Mouse (Mus musculus): ENCODE data around the gene Hlx. TPM values are rescaled to one million over a fixed set of nuclear protein-coding genes. Genes with fewer than 3 reads are reported as not detected.

The Hlx gene
- polyA plus RNA-seq, 1 experiment from 2014 or later = 20.2 TPM

DNA sequence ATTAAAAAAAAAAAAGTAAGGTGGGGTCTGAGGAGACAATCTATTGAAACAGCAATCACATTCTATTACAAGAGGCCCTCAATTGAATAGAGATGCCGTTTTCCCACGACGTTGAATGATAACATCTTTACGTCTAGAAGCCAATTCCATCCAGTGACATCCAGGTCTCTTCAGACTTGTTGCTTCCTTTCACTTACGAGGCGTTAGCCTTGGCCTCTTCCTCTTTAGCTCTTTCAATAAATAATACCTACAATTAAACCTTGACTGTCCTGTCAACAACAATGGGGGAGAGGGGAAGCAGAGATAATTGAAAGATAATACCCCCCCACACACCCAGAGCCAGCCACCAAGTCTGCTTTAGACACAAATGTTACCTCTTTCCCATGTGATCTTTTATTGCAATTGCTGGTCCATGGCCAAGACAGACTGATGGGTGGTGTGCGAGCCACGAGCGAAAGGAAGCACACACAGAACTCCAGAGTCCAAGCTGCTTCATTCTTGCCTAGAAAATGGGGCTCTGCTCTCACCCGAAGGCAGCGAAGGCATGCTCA, 17.8 kb upstream of the Hlx start:
- TF ChIP-seq CTCF (IDR thresholded peaks at IDR 0.05; ENCODE audit: low read depth) = no peak
- H3K4me2 ChIP-seq (replicated peaks; ENCODE audit: low read depth) = no peak overlapping the region
- H3K27me3 ChIP-seq (replicated peaks; ENCODE audit: control insufficient read depth, insufficient read depth, low read length) = no peaks in the 10 kb centered on the region
- no peaks in the 10 kb centered on the region for H3K4me1 ChIP-seq (replicated peaks; ENCODE audit: control insufficient read depth, insufficient read depth, low read length)
- no peak overlapping the region for H3K27ac ChIP-seq (ENCODE audit: low read depth, low read length)
- no peak overlapping the region for H3K4me3 ChIP-seq (ENCODE audit: low read depth, low read length)
- H3K9me3 ChIP-seq (ENCODE audit: control insufficient read depth) = no peaks in the 10 kb centered on the region
- no peak overlapping the region for H3K9ac ChIP-seq (ENCODE audit: low read depth, low read length)
- 73% methylated on average over 11 of the region's 11 CpGs for WGBS
- ATAC-seq = no peak
- no peaks in the 10 kb centered on the region for H3K36me3 ChIP-seq (ENCODE audit: control insufficient read depth, insufficient read depth)

DNA sequence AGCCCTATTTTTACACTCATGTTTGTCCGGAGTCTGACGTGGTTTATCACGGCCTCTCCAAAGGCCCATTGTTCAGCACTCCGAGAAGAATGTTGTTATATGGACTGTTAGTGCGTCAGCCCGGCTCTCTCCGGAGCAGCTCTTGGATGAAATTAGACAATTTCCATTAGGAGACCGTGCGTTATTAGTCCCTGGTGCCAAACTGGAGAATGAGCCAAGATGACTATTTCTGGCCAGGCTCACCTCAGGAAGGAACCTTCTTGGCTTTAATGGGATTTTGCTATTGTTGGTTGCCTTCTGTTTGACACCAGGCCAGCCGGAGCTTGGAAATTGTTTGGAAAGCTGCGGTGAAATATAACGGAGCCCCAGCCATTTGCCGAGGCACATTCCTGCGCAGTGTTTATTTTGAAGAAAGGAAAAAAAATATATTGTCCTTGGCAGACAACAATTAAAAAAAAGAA, 16.3 kb upstream of the Hlx start:
- 0 out of 2 replicates have a peak overlapping the region, but pooled peaks have one; percentile 9 for H3K4me2 ChIP-seq (replicated peaks; ENCODE audit: low read depth)

DNA sequence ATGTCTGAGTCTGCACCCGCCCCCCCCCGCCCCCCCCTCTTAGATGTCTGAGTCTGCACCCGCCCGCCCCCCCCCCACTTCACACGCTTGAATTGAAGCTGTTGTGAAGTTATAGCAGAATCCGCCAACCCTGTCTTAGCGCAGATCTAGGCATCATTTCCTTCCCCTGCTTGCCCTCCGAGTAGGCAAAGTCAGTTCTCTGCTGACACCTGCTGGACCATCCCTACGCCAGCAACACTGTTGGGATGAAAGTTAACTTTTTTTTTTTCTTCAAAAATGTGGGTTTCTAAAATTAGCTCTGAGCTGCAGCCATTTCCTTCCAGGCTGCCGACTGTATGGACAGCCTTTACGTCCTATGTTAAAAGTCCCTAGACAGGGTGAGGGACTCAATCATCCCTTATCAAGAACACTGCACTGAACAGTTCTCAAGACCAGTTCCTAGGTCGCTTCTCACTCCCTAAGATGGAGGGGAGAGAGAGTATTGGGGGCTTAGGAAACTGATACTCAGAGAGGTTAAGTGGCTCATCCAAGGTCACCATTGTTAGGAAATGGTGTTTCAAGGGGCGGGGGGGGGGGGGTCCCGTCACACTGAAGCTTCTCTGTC, 5.6 kb upstream of the Hlx start:
- Histone ChIP-seq H3K4me1 (replicated peaks; ENCODE audit: control insufficient read depth, insufficient read depth, low read length) (no peaks in the 10 kb centered on the region; the same call in 1 of the 2 replicates), H3K27ac (ENCODE audit: low read depth, low read length) (no peak overlapping the region), H3K36me3 (ENCODE audit: control insufficient read depth, insufficient read depth) (no peaks in the 10 kb centered on the region), H3K9ac (ENCODE audit: low read depth, low read length) (no peak overlapping the region), H3K9me3 (ENCODE audit: control insufficient read depth) (no peaks in the 10 kb centered on the region), H3K4me2 (replicated peaks; ENCODE audit: low read depth) (no peak overlapping the region; the same call in 1 of the 2 replicates), H3K4me3 (ENCODE audit: low read depth, low read length) (no peak overlapping the region), H3K27me3 (replicated peaks; ENCODE audit: control insufficient read depth, insufficient read depth, low read length) (peaks cover 40% of the 10 kb centered on the region)
- WGBS = 4% methylated on average over 14 of the region's 14 CpGs
- ATAC-seq = no peak
- TF ChIP-seq CTCF (IDR thresholded peaks at IDR 0.05; ENCODE audit: low read depth) = peak; percentile 88

More for the DNA sequence above, 16.3 kb upstream of the Hlx start:
- ATAC-seq = peak; percentile 43
- Histone ChIP-seq H3K9ac (ENCODE audit: low read depth, low read length) (no peak overlapping the region), H3K27ac (ENCODE audit: low read depth, low read length) (no peak overlapping the region; the same call in 1 of the 2 replicates), H3K36me3 (ENCODE audit: control insufficient read depth, insufficient read depth) (no peaks in the 10 kb centered on the region), H3K9me3 (ENCODE audit: control insufficient read depth) (no peaks in the 10 kb centered on the region), H3K27me3 (replicated peaks; ENCODE audit: control insufficient read depth, insufficient read depth, low read length) (0 out of 2 replicates have a peak, but pooled peaks cover 8% of the 10 kb centered on the region), H3K4me1 (replicated peaks; ENCODE audit: control insufficient read depth, insufficient read depth, low read length) (no peaks in the 10 kb centered on the region), H3K4me3 (ENCODE audit: low read depth, low read length) (no peak overlapping the region)
- WGBS = 42% methylated on average over 14 of the region's 14 CpGs
- no peak for TF ChIP-seq CTCF (IDR thresholded peaks at IDR 0.05; ENCODE audit: low read depth)

DNA sequence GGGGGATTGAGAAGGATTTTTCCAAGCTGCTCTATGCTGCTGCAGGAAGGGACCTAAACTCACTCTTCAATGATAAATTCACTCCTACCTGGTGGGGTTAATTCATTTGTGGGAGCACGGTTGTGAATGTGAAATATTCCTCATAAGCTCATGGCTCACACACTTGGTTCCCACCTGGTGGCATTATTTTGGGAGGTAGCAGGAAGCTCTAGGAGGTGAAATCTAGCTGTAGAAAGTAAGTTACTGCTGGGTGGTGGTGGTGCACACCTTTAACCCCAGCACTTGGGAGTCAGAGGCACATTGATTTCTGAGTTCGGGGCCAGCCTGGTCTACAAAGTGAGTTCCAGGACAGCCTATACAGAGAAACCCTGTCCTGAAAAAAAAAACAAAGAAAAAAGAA, 4.8 kb upstream of the Hlx start:
- TF ChIP-seq CTCF (IDR thresholded peaks at IDR 0.05; ENCODE audit: low read depth) = no peak
- Histone ChIP-seq H3K9ac (ENCODE audit: low read depth, low read length) (no peak overlapping the region), H3K4me3 (ENCODE audit: low read depth, low read length) (no peak overlapping the region), H3K27ac (ENCODE audit: low read depth, low read length) (no peak overlapping the region), H3K4me2 (replicated peaks; ENCODE audit: low read depth) (no peak overlapping the region), H3K27me3 (replicated peaks; ENCODE audit: control insufficient read depth, insufficient read depth, low read length) (peaks cover 46% of the 10 kb centered on the region), H3K36me3 (ENCODE audit: control insufficient read depth, insufficient read depth) (no peaks in the 10 kb centered on the region), H3K9me3 (ENCODE audit: control insufficient read depth) (no peaks in the 10 kb centered on the region), H3K4me1 (replicated peaks; ENCODE audit: control insufficient read depth, insufficient read depth, low read length) (no peaks in the 10 kb centered on the region; the same call in 1 of the 2 replicates)
- ATAC-seq = no peak
- WGBS = 47% methylated on average over 2 of the region's 2 CpGs

DNA sequence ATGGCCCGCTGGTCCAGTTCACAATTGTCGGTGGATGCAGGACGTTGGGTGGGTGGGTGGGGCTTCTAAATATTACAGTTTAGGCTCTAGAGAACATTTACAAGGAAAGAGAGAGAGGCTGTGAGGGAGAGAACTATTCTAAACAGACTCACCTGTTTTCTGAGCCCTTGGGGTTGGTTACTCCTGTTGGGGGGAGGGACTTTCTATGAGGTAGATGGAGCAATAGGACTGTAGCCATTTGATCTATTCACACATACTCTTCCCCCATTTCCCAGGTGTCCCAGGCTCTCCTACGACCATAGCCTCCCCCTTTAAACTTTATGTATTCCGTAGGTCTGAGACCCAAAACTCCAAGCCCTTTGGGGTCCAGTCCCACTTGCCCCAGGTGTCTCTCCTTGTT, 3.8 kb upstream of the Hlx start:
- H3K27ac ChIP-seq (ENCODE audit: low read depth, low read length) = no peak overlapping the region
- H3K4me3 ChIP-seq (ENCODE audit: low read depth, low read length) = no peak overlapping the region
- H3K27me3 ChIP-seq (replicated peaks; ENCODE audit: control insufficient read depth, insufficient read depth, low read length) = peaks cover 54% of the 10 kb centered on the region
- no peak for TF ChIP-seq CTCF (IDR thresholded peaks at IDR 0.05; ENCODE audit: low read depth)
- H3K4me2 ChIP-seq (replicated peaks; ENCODE audit: low read depth) = no peak overlapping the region
- 35% methylated on average over 5 of the region's 5 CpGs for WGBS
- H3K9ac ChIP-seq (ENCODE audit: low read depth, low read length) = no peak overlapping the region
- no peaks in the 10 kb centered on the region for H3K9me3 ChIP-seq (ENCODE audit: control insufficient read depth)
- no peak for ATAC-seq
- no peaks in the 10 kb centered on the region for H3K36me3 ChIP-seq (ENCODE audit: control insufficient read depth, insufficient read depth)
- no peaks in the 10 kb centered on the region; the same call in 1 of the 2 replicates for H3K4me1 ChIP-seq (replicated peaks; ENCODE audit: control insufficient read depth, insufficient read depth, low read length)

DNA sequence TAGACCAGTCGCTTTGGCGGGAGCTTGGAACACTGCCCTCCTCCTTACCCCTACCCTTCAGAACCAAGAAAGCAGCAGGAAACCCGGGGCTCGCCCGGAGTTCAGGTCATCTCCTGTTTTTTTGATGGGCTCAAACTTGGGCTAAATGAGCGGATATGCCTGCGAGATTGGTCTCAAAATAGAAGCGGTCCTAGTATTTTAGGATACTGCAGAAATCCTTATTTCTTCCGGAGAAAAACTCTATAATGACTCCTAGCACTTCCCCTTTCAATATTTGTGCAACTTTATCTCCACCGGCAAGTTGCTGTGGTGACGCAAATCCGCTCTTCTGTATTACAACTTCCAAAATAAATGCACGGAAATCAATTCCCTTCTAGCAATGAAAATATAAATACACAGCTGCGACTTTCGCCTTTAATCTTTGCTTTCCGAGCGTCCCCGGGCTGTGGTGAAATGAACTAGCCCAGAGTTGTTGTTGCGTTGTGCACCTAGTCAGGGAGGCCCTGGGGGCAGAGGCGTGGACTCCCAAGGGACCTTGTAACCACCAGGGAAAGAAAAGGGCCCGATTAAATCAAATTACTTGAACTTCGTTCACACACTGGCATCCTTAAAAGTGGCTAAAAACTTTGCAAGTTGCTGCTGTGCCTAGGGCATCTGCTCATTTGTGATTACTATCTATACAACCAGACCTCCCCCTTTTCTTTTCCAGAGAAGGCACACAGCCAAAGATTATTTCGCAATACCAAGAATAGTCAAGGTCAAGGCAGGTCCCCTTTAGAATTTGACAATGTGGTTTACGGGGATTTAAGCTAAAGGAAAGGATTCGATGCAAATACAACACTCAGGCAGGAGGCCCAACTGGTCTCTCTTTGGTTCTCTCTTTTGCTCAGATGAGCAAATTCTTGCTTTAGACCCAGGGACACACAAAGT, 2.8 kb upstream of the Hlx start:
- WGBS = 18% methylated on average over 25 of the region's 25 CpGs
- Histone ChIP-seq H3K36me3 (ENCODE audit: control insufficient read depth, insufficient read depth) (no peaks in the 10 kb centered on the region), H3K27ac (ENCODE audit: low read depth, low read length) (no peak overlapping the region), H3K9ac (ENCODE audit: low read depth, low read length) (no peak overlapping the region), H3K27me3 (replicated peaks; ENCODE audit: control insufficient read depth, insufficient read depth, low read length) (peaks cover 61% of the 10 kb centered on the region), H3K4me1 (replicated peaks; ENCODE audit: control insufficient read depth, insufficient read depth, low read length) (no peaks in the 10 kb centered on the region; the same call in 1 of the 2 replicates), H3K4me3 (ENCODE audit: low read depth, low read length) (peak overlapping the region; percentile 12; the same call in 1 of the 2 replicates), H3K9me3 (ENCODE audit: control insufficient read depth) (no peaks in the 10 kb centered on the region), H3K4me2 (replicated peaks; ENCODE audit: low read depth) (peak overlapping the region; percentile 84)
- no peak for TF ChIP-seq CTCF (IDR thresholded peaks at IDR 0.05; ENCODE audit: low read depth)
- ATAC-seq = no peak
